Mouse (Mus musculus): ENCODE data around the gene Cdkal1. TPM values are rescaled to one million over a fixed set of nuclear protein-coding genes. Genes with fewer than 3 reads are reported as not detected.

Cdkal1 gene
- polyA plus RNA-seq, 2 experiments: 2.0 to 7.7 TPM

GRCm38 (mm10) chr13:29429877-29430276, 425.6 kb downstream of the Cdkal1 start:
- Histone ChIP-seq H3K4me2 (ENCODE audit: low read depth) (no peak overlapping the region), H3K36me3 (replicated peaks; ENCODE audit: control insufficient read depth, insufficient read depth, low read depth) (no peaks in the 10 kb centered on the region), H3K4me1 (replicated peaks; ENCODE audit: control insufficient read depth in 2 of 2, insufficient read depth in 2 of 2, low read length in 1 of 2) (no peaks in the 10 kb centered on the region), H3K27me3 (ENCODE audit: control insufficient read depth, insufficient read depth, low read length) (no peaks in the 10 kb centered on the region), H3K9me3 (ENCODE audit: control insufficient read depth, low read length) (no peaks in the 10 kb centered on the region), H3K27ac (no peak overlapping the region), H3K4me3 (ENCODE audit: insufficient read depth in 1 of 2, low read depth in 2 of 2, low read length in 2 of 2) (no peak overlapping the region), H3K9ac (replicated peaks) (no peak overlapping the region)
- TF ChIP-seq CTCF (IDR thresholded peaks at IDR 0.05; ENCODE audit: low read depth): no peak
- TF ChIP-seq EP300 (IDR thresholded peaks at IDR 0.05; ENCODE audit: low read depth): no peak
- no peak for DNase-seq (ENCODE audit: low read depth in 3 of 3, low spot score in 3 of 3)
- no peak for ATAC-seq (ENCODE audit: insufficient read depth)
- WGBS (ENCODE audit: insufficient replicate concordance): 65% methylated on average over 4 of the region's 4 CpGs

GRCm38 (mm10) chr13:29429196-29429595, 426.3 kb downstream of the Cdkal1 start:
- DNase-seq (ENCODE audit: low read depth in 3 of 3, low spot score in 3 of 3) (no peak), ATAC-seq (ENCODE audit: insufficient read depth) (no peak)
- Histone ChIP-seq H3K4me1 (replicated peaks; ENCODE audit: control insufficient read depth in 2 of 2, insufficient read depth in 2 of 2, low read length in 1 of 2) (no peaks in the 10 kb centered on the region), H3K27me3 (ENCODE audit: control insufficient read depth, insufficient read depth, low read length) (no peaks in the 10 kb centered on the region), H3K4me3 (ENCODE audit: insufficient read depth in 1 of 2, low read depth in 2 of 2, low read length in 2 of 2) (no peak overlapping the region), H3K36me3 (replicated peaks; ENCODE audit: control insufficient read depth, insufficient read depth, low read depth) (no peaks in the 10 kb centered on the region), H3K27ac (no peak overlapping the region), H3K4me2 (ENCODE audit: low read depth) (no peak overlapping the region), H3K9ac (replicated peaks) (no peak overlapping the region), H3K9me3 (ENCODE audit: control insufficient read depth, low read length) (no peaks in the 10 kb centered on the region)
- WGBS (ENCODE audit: insufficient replicate concordance): 62% methylated on average over 6 of the region's 6 CpGs
- TF ChIP-seq EP300 (IDR thresholded peaks at IDR 0.05; ENCODE audit: low read depth) (no peak), CTCF (IDR thresholded peaks at IDR 0.05; ENCODE audit: low read depth) (no peak)

GRCm38 (mm10) chr13:29416450-29417136, 438.9 kb downstream of the Cdkal1 start:
- H3K9ac ChIP-seq (replicated peaks): no peak overlapping the region
- no peak overlapping the region for H3K4me2 ChIP-seq (ENCODE audit: low read depth)
- ATAC-seq (ENCODE audit: insufficient read depth) (no peak), DNase-seq (ENCODE audit: low read depth in 3 of 3, low spot score in 3 of 3) (no peak)
- WGBS (ENCODE audit: insufficient replicate concordance): 59% methylated on average over 8 of the region's 8 CpGs
- no peak for TF ChIP-seq CTCF (IDR thresholded peaks at IDR 0.05; ENCODE audit: low read depth)
- no peak for TF ChIP-seq EP300 (IDR thresholded peaks at IDR 0.05; ENCODE audit: low read depth)
- no peak overlapping the region for H3K27ac ChIP-seq
- no peaks in the 10 kb centered on the region for H3K36me3 ChIP-seq (replicated peaks; ENCODE audit: control insufficient read depth, insufficient read depth, low read depth)
- H3K27me3 ChIP-seq (ENCODE audit: control insufficient read depth, insufficient read depth, low read length): no peaks in the 10 kb centered on the region
- H3K9me3 ChIP-seq (ENCODE audit: control insufficient read depth, low read length): no peaks in the 10 kb centered on the region
- no peaks in the 10 kb centered on the region for H3K4me1 ChIP-seq (replicated peaks; ENCODE audit: control insufficient read depth in 2 of 2, insufficient read depth in 2 of 2, low read length in 1 of 2)
- H3K4me3 ChIP-seq (ENCODE audit: insufficient read depth in 1 of 2, low read depth in 2 of 2, low read length in 2 of 2): no peak overlapping the region

- no peaks in the 10 kb centered on the region for H3K4me1 ChIP-seq (replicated peaks; ENCODE audit: control insufficient read depth in 2 of 2, insufficient read depth in 2 of 2, low read length in 1 of 2)
- H3K27ac ChIP-seq: no peak overlapping the region
- no peak overlapping the region for H3K4me2 ChIP-seq (ENCODE audit: low read depth)
- WGBS (ENCODE audit: insufficient replicate concordance): 65% methylated on average over 2 of the region's 2 CpGs
- no peaks in the 10 kb centered on the region for H3K9me3 ChIP-seq (ENCODE audit: control insufficient read depth, low read length)
- no peaks in the 10 kb centered on the region for H3K27me3 ChIP-seq (ENCODE audit: control insufficient read depth, insufficient read depth, low read length)
- ATAC-seq (ENCODE audit: insufficient read depth): no peak
- no peak for DNase-seq (ENCODE audit: low read depth in 3 of 3, low spot score in 3 of 3)
- no peak overlapping the region for H3K9ac ChIP-seq (replicated peaks)
- H3K36me3 ChIP-seq (replicated peaks; ENCODE audit: control insufficient read depth, insufficient read depth, low read depth): no peaks in the 10 kb centered on the region
- TF ChIP-seq EP300 (IDR thresholded peaks at IDR 0.05; ENCODE audit: low read depth) (no peak), CTCF (IDR thresholded peaks at IDR 0.05; ENCODE audit: low read depth) (no peak)
- no peak overlapping the region for H3K4me3 ChIP-seq (ENCODE audit: insufficient read depth in 1 of 2, low read depth in 2 of 2, low read length in 2 of 2)
These were observed 439.5 kb downstream of the Cdkal1 start for GRCm38 (mm10) chr13:29415967-29416366.

GRCm38 (mm10) chr13:29414878-29415277, 440.6 kb downstream of the Cdkal1 start:
- no peak for TF ChIP-seq EP300 (IDR thresholded peaks at IDR 0.05; ENCODE audit: low read depth)
- TF ChIP-seq CTCF (IDR thresholded peaks at IDR 0.05; ENCODE audit: low read depth): no peak
- H3K27me3 ChIP-seq (ENCODE audit: control insufficient read depth, insufficient read depth, low read length): no peaks in the 10 kb centered on the region
- H3K4me2 ChIP-seq (ENCODE audit: low read depth): no peak overlapping the region
- no peak overlapping the region for H3K27ac ChIP-seq
- no peak overlapping the region for H3K9ac ChIP-seq (replicated peaks)
- no peak for ATAC-seq (ENCODE audit: insufficient read depth)
- DNase-seq (ENCODE audit: low read depth in 3 of 3, low spot score in 3 of 3): no peak
- no peaks in the 10 kb centered on the region for H3K4me1 ChIP-seq (replicated peaks; ENCODE audit: control insufficient read depth in 2 of 2, insufficient read depth in 2 of 2, low read length in 1 of 2)
- no peak overlapping the region for H3K4me3 ChIP-seq (ENCODE audit: insufficient read depth in 1 of 2, low read depth in 2 of 2, low read length in 2 of 2)
- no peaks in the 10 kb centered on the region for H3K36me3 ChIP-seq (replicated peaks; ENCODE audit: control insufficient read depth, insufficient read depth, low read depth)
- WGBS (ENCODE audit: insufficient replicate concordance): 81% methylated on average over 6 of the region's 6 CpGs
- H3K9me3 ChIP-seq (ENCODE audit: control insufficient read depth, low read length): no peaks in the 10 kb centered on the region

All from liver, embryonic 14.5 days (tissue).